Mouse (Mus musculus) ES-CJ7 (cell line): ENCODE results near the gene Ahr.

Experiments
- DNase-seq: peaks from one replicate; pipeline ENCODE4 v3.0.0; 2011; ENCODE audit warnings: low read depth, low spot score

Ahr gene

DNA sequence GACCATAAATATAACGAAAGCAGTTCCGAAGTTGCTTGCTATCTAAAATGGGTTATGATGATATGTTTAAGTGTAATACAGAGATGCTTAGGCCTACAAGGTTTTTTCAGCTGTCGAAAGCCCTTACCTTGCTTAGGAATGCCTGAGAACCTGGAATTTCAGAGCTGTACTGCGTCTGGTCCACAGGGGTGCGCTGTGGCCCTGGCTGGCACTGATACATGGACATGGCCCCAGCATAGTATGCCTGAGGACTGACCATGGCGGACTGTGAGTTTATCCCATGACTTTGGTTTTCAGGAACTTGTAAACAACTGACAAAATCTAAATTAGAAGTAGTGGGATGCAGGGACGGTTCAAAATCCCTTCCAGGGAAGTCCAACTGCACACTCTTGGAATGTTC, 31.3 kb downstream of the Ahr start:
- DNase-seq = peak; percentile 56

DNA sequence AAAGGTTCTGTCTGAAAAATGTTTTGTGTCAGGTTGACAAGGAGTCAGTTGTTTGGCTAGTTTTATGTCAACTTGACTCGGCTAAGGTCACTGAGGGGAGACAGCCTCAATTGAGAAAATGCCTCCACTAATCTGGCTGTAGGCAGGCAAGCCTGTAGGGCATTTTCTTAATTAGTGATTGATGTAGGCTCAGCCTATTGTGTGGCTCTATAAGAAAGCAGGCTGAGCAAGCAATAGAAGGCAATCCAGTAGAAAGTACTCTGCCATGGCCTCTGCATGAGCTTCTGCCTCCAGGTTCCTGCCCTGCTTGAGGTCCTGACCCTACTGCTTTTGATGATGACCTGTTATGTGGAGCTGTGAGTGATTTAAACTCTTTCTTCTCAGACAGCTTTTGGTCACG, 33.4 kb downstream of the Ahr start:
- DNase-seq = no peak

DNA sequence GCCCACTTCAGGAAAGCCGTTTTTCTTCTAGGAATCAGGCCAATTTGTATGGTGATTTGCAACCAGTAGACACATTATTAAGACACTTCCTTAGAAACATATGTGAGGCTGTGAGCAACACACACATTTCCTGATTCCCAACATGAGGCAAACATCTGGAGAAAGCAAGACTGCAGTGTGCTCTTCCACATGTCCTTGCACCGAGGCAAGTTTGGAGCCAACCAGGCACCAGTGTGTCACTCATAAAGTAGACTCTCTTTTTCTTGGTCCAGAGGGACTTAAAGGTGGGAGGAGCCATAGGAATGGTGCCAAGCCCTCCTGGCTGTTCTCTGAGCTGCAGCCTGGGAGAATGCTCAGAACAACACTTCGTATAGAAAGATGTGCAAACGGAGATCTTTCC, 39.6 kb downstream of the Ahr start:
- DNase-seq = no peak

DNA sequence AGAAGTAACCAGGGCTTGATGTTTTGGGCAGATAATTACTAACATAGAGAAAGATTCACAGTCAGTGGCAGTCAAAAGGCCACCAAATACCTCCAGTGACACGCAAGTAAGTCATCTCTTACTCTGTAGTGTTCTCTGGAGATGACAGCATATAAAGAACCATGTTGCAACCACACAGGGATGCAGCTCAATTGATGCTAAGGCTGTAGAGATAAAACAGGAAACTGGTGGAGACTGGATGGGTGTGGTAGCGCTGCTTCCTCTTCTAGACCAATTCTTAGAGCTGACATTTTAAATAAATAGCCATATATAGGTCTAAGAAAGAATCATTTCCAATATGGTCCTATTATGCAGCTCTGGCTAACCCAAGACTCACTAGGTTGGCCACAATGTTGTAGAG, 54.1 kb downstream of the Ahr start:
- no peak for DNase-seq

DNA sequence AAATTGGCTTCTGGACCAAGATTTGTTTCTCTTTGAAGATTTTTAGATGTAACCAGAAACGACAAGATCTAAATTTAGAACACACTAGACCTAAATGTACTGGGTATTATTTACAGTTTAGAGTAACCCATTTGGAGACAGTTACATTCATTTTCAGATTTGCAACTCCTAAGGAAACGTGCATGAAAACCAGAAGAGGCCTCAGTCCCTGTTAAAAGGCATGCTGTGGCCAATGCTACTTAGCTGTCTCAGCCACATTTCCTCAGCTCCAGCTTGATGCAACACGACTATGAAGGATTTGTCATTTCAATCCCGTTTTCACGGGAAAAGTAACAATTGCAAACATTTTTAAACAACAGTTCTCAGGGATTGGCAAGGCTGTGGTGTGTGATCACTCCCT, 55.9 kb downstream of the Ahr start:
- no peak for DNase-seq

DNA sequence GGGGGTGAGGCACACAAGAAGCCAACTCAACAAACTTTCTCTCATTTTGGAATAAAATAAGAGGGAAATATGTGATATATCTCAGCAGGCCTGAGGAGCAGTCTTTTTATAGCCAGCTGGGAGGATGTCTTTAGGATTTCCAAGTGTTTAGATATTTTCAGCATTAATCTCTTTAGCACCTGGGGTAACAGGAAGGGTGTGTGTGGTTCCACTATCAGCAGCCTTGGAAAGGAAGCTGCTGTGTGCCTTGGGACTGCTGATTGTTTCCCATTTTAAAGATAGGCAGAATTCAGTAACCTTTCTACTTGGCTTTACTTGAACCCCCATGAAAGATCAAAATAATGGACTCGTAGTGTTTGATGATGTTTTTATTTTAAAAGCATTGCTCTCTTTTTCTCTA, 71.4 kb downstream of the Ahr start:
- DNase-seq = no peak

DNA sequence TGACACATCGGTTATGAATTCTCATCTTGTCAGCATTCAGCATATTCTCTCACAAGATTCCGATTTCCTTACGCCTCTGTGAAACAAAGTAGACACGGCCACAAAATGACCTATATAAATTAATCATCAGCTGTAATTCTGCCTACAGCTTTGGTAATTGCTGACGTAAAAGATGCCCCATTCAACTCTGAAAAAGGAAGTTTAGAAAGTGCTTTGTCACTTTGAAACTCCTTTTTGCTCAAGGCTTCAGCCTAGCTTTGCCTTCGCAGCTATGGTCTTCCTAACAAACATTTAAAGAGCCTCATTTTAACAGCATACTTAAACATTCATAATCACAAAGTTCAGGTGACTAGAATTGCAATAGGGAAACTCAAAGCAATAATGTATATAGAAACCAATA, 72.2 kb downstream of the Ahr start:
- no peak for DNase-seq

DNA sequence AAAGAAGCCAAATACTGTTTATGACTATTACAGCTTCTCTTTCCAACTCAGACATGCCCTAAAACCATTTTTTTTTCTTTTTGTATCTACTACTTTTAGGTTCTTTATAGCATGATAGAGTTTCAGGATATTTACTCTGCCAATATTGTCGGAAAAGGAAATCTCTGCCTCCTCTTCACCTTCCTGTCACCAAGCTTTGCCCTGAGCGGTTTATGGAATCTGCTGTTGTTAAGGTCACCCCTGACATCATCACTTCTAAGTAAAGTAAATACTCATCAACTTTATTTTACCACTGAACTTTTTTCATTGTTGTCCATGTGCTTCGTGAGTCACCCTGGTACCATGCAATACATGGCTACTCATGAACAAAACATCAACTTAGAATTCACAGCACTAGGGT, 75.2 kb downstream of the Ahr start:
- DNase-seq = no peak
